Mouse (Mus musculus) kidney, postnatal 0 days (tissue): ENCODE data around the gene Zbed4. TPM values are rescaled to one million over a fixed set of nuclear protein-coding genes. Genes with fewer than 3 reads are reported as not detected.
"Not testable (repeated sequence)": the region's sequence is repeated elsewhere in the genome, so short reads cannot be mapped to it uniquely, and the experiment has no call there.

ENCODE experiments used
- ATAC-seq: fragments of 200-750 bp; cut with Nextera tagmentation; replicated peaks from 2 replicates; pipeline ENCODE4 v1.8.0; 2017; ENCODE audit warnings: low read depth, moderate number of reproducible peaks, moderate TSS enrichment, moderate library complexity; ENCODE audit not compliant: low FRiP score
- DNase-seq: peaks from one replicate; pipeline ENCODE4 v3.0.0-alpha.2; 2016; ENCODE audit warnings: low spot score
- H3K27ac ChIP-seq: fragments of 300-500 bp; sonication (generic); 2 replicates; pipeline ENCODE4 v1.5.1; 2014; ENCODE audit warnings: mild to moderate bottlenecking
- H3K27me3 ChIP-seq: fragments of 300-500 bp; sonication (generic); 2 replicates; pipeline ENCODE4 v1.6.1; 2014; ENCODE audit warnings: low read length, mixed read lengths; ENCODE audit not compliant: insufficient read depth
- H3K36me3 ChIP-seq: fragments of 300-500 bp; sonication (generic); 2 replicates; pipeline ENCODE4 v1.6.1; 2014; ENCODE audit warnings: low read length, mixed read lengths; ENCODE audit not compliant: insufficient read depth
- H3K4me1 ChIP-seq: fragments of 300-500 bp; sonication (generic); replicated peaks from 2 replicates; pipeline ENCODE4 v1.6.1; 2014; ENCODE audit warnings: antibody characterized with exemption, low read length, mixed read lengths; ENCODE audit not compliant: insufficient read depth
- H3K4me2 ChIP-seq: fragments of 300-500 bp; sonication (generic); 2 replicates; pipeline ENCODE4 v1.6.1; 2014; ENCODE audit warnings: mild to moderate bottlenecking, low read length, moderate library complexity, mixed read lengths
- H3K4me3 ChIP-seq: fragments of 300-500 bp; sonication (generic); replicated peaks from 2 replicates; pipeline ENCODE4 v1.5.1; 2014; ENCODE audit warnings: low read depth, low read length
- H3K9ac ChIP-seq: fragments of 300-500 bp; sonication (generic); 2 replicates; pipeline ENCODE4 v1.6.1; 2014; ENCODE audit warnings: low read depth, low read length
- H3K9me3 ChIP-seq: fragments of 300-500 bp; sonication (generic); replicated peaks from 2 replicates; pipeline ENCODE4 v1.6.1; 2016; ENCODE audit warnings: low read length, inconsistent platforms, mixed read lengths
- CTCF ChIP-seq: IDR thresholded peaks from 2 replicates; pipeline ENCODE4 v1.5.1; 2016; ENCODE audit warnings: antibody characterized with exemption, low read depth, mild to moderate bottlenecking, moderate library complexity
- WGBS: fragments of 180-500 bp; shearing (Covaris S2); extraction: QIAGEN DNeasy Blood & Tissue Kit; methylation state at CpG from one replicate; pipeline ENCODE4 v1.1.7; 2014; 5-methylcytosine and 5-hydroxymethylcytosine counted together
- polyA plus RNA-seq: library from polyadenylated mRNA; unstranded; fragments of >200 nt; fragmentation: Nextera tagmentation; extraction: Ambion mirVana; gene quantifications from 2 replicates; pipeline ENCODE4 v1.2.1, GENCODE M21; 2015

Gene Zbed4
- 11.8 and 13.3 TPM in 2 replicates for polyA plus RNA-seq

DNA sequence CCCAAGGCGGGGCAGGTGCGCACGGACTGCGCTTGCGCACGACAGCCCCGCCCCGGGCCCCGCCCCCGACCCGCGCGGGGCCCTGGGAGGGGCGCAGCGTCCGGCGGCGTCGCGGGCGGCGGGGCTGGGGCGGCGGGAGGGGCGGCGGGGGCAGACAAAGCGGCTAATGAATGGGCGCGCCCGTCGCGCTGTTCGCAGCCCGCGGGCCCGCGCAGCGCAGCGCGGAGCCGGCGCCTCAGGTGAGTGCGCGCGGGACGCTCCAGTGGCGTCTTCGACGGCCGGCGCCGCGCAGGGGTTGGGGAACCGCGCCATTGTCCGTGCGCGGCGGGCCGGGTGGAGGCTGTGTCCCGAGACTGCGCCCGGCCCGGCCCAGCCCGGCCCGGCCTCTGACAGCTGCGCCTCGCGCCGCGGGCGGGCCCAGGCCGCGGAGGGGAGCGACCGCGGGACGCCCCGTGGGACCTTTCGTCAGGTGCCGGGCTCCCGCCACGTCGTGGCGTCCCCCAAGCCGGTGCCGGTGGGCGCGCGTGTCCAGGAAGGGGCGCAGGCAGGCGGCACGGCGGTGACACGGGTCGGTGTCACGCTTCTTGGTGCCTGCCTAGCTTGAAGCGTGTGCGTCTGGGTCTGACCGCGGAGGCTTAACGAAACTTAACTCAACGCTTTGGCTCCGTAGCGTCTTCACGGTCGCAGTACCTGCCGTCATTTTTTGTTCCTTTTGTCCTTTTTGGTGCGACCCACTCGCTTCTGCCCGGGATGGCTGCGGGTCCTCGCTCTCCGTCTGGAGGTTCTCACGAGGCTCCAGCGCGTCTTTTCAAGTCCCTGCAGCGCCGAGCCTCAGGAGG, at the start of gene Zbed4:
TSS of gene Zbed4 (plus strand) at position 97 of the 839 bp plus-strand sequence.
- peak within 1 kb of the TSS; percentile 86 for H3K4me3 ChIP-seq
- H3K9me3 ChIP-seq, result no peaks in the 10 kb centered on the region
- DNase-seq (peak; percentile 54), ATAC-seq (no peak; the same call in none of the 2 replicates)
- WGBS, result under 1% methylated on average over 84 of the region's 119 CpGs
- H3K27me3 ChIP-seq, result no peaks in the 10 kb centered on the region
- 0 out of 2 replicates have a peak, but pooled peaks cover 6% of the 10 kb centered on the region for H3K4me1 ChIP-seq
- H3K36me3 ChIP-seq, result no peaks in the 10 kb centered on the region
- TF ChIP-seq CTCF, result no peak
- peak within 1 kb of the TSS; percentile 94 for H3K27ac ChIP-seq
- peak within 1 kb of the TSS; percentile 83 for H3K4me2 ChIP-seq
- H3K9ac ChIP-seq, result peak within 1 kb of the TSS; percentile 82

DNA sequence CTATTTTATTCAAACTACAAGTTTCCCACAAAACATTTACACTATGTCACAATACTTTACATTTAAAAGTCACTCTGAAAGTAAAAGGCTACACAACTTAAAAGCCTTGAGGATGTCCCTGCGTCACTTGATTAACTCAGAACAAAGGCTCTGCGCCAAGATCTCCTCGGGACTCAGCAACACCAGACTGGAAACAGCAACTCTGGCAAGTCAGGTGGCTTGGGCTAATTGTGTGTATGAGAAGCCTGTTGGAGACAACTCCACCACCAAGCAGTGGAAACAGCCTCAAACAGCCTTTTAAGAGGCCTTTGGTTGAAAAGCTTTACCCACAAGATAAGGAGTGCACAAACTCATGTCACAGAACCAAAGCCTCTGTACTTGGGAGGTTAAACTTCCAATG, 49.0 kb upstream of the Zbed4 start:
- no peaks in the 10 kb centered on the region for H3K4me1 ChIP-seq
- no peak for ATAC-seq
- peaks cover 72% of the 10 kb centered on the region for H3K36me3 ChIP-seq
- no peaks in the 10 kb centered on the region for H3K9me3 ChIP-seq
- TF ChIP-seq CTCF, result no peak
- H3K9ac ChIP-seq, result no peak overlapping the region
- no peak for DNase-seq
- H3K4me2 ChIP-seq, result no peak overlapping the region
- 85% methylated on average over 3 of the region's 3 CpGs for WGBS
- no peaks in the 10 kb centered on the region for H3K27me3 ChIP-seq
- no peak overlapping the region for H3K4me3 ChIP-seq
- H3K27ac ChIP-seq, result no peak overlapping the region

DNA sequence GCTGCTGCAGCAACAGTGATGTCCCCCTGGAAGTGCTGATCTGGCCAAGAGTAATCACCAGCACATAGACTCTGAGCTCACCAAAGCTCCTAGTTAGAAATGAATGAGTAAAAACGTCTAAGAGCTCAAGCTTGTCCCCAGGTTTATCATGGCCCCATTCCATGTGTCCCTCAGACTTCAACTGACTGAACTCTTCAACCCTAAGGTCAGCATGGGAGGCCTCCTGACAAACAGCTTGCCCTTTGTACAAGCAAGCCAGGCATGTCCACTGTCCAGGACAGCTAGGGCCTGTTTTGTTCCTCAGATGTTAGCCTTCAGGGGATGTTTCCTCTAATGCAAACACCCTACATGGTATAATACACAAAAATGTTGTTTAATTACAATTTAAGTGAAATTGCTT, 47.2 kb upstream of the Zbed4 start:
- peaks cover 82% of the 10 kb centered on the region for H3K36me3 ChIP-seq
- no peaks in the 10 kb centered on the region for H3K4me1 ChIP-seq
- H3K27ac ChIP-seq, result no peak overlapping the region
- H3K9me3 ChIP-seq, result no peaks in the 10 kb centered on the region
- no peak overlapping the region for H3K4me3 ChIP-seq
- H3K4me2 ChIP-seq, result no peak overlapping the region
- TF ChIP-seq CTCF, result no peak
- no peaks in the 10 kb centered on the region for H3K27me3 ChIP-seq
- DNase-seq, result no peak
- WGBS, result 36% methylated on average over 1 of the region's 1 CpGs
- no peak overlapping the region for H3K9ac ChIP-seq
- ATAC-seq, result no peak

DNA sequence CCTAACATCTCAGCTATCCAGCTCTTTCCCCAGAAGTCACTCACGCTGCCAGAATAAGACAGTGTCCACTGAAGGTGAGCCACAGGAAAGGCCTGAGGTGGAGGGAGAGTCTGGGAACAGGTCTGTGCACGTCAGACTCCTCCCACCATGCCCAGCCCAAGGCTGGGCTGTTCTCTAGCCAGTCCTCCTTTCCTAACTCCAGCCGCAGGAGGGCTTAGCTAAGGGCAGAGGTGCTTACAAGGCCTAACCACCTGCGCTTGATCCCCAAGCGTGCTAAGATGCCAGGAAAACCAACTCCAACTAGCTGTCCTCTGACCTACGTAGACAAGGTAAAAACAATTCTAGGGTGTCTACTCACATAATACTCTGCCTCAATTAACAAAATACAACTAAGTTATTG, 45.1 kb upstream of the Zbed4 start:
- Histone ChIP-seq H3K4me2 (no peak overlapping the region), H3K4me1 (no peaks in the 10 kb centered on the region), H3K4me3 (no peak overlapping the region), H3K9ac (no peak overlapping the region), H3K9me3 (no peaks in the 10 kb centered on the region), H3K36me3 (peaks cover 80% of the 10 kb centered on the region), H3K27ac (no peak overlapping the region), H3K27me3 (no peaks in the 10 kb centered on the region)
- no peak for TF ChIP-seq CTCF
- no peak for DNase-seq
- no peak for ATAC-seq
- 84% methylated on average over 6 of the region's 6 CpGs for WGBS

DNA sequence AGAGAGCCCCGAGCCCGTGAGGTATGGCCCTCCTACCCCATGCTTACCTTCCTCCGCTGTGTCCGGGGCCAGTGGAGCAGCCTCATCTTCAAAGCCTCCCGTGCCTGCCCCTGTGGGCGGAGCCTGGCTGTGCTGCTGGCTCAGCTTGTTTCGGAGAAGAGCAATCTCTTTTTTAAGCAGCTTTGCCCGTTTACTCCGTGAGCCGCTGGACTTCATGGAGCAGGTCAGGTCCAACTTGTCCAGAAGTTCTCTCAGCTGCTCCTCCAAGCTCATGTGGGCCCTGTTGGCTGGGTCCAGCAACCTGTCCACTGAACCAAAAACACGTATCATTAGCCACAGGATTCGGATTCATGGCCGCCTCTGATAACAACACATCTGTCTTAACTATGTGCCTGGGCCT, 44.5 kb upstream of the Zbed4 start:
- 73% methylated on average over 13 of the region's 13 CpGs for WGBS
- not testable (repeated sequence) for H3K9ac ChIP-seq, H3K4me3 ChIP-seq, H3K4me2 ChIP-seq, H3K27ac ChIP-seq, H3K9me3 ChIP-seq, ATAC-seq, H3K27me3 ChIP-seq, DNase-seq, H3K4me1 ChIP-seq
- H3K36me3 ChIP-seq, result peaks cover 82% of the 10 kb centered on the region

DNA sequence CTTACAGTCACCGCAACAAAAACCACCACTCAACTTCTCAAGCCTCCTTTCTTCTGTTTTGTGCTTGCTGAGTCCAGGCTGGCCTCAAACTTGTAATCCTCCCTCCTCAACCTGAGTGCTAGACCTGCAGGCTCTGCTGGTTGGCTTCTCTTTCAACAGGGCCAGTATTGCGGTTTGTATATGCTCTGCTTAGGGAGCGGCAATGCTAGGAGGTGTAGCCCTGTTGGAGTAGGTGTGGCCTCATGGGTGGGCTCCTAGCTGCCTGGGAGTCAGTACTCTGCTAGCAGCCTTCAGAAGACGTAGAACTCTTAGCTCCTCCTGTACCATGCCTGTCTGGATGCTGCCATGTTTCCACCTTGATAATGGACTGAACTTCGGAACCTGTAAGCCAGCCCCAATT, 43.3 kb upstream of the Zbed4 start:
- Histone ChIP-seq H3K4me3 (no peak overlapping the region), H3K9ac (no peak overlapping the region), H3K36me3 (peaks cover 87% of the 10 kb centered on the region), H3K27ac (no peak overlapping the region), H3K4me2 (no peak overlapping the region), H3K4me1 (no peaks in the 10 kb centered on the region), H3K9me3 (no peaks in the 10 kb centered on the region), H3K27me3 (no peaks in the 10 kb centered on the region)
- 95% methylated on average over 5 of the region's 5 CpGs for WGBS
- no peak for TF ChIP-seq CTCF
- ATAC-seq, result no peak
- DNase-seq, result no peak
